Mouse (Mus musculus) thymus, adult 2 months (tissue): ENCODE measurements around the gene Fam174a. TPM values are rescaled to one million over a fixed set of nuclear protein-coding genes. Genes with fewer than 3 reads are reported as not detected.

Experiments
- DNase-seq: peaks from one replicate; pipeline ENCODE4 v3.0.0; 2021
- H3K27ac ChIP-seq: fragments of 200-500 bp; 2 replicates; pipeline ENCODE4 v1.5.1; 2012; ENCODE audit warnings: low read length, control low read depth; ENCODE audit not compliant: control insufficient read depth, insufficient read depth
- H3K27me3 ChIP-seq: fragments of 200-500 bp; 2 replicates; pipeline ENCODE4 v1.6.1; 2012; ENCODE audit warnings: mild to moderate bottlenecking, low read length, moderate library complexity, mixed read lengths; ENCODE audit not compliant: control insufficient read depth, insufficient read depth
- H3K36me3 ChIP-seq: fragments of 200-500 bp; 2 replicates; pipeline ENCODE4 v1.6.1; 2012; ENCODE audit warnings: mild to moderate bottlenecking, low read length, moderate library complexity; ENCODE audit not compliant: control insufficient read depth, insufficient read depth
- H3K4me1 ChIP-seq: fragments of 200-500 bp; replicated peaks from 2 replicates; pipeline ENCODE4 v1.6.1; 2012; ENCODE audit warnings: low read length; ENCODE audit not compliant: control insufficient read depth, insufficient read depth
- H3K4me3 ChIP-seq: fragments of 200-500 bp; 2 replicates; pipeline ENCODE4 v1.5.1; 2012; ENCODE audit warnings: mild to moderate bottlenecking, low read length, control low read depth, moderate library complexity; ENCODE audit not compliant: control insufficient read depth, insufficient read depth
- CTCF ChIP-seq: fragments of 200-500 bp; IDR thresholded peaks from 2 replicates; pipeline ENCODE4 v1.5.1; 2012; ENCODE audit warnings: mild to moderate bottlenecking, control low read depth, low read length, moderate library complexity, borderline replicate concordance; ENCODE audit not compliant: control insufficient read depth, poor library complexity, insufficient read depth; ENCODE audit errors: extremely low read depth
- POLR2A ChIP-seq: fragments of 200-500 bp; IDR thresholded peaks from 2 replicates; pipeline ENCODE4 v1.6.1; 2012; ENCODE audit warnings: mild to moderate bottlenecking, low read length, control low read depth, moderate library complexity; ENCODE audit not compliant: control insufficient read depth, poor library complexity, insufficient read depth; ENCODE audit errors: extremely low read depth
- WGBS: fragments of 180-500 bp; shearing (Covaris S2); methylation state at CpG from one replicate; pipeline ENCODE4 v1.1.7; 2018; 5-methylcytosine and 5-hydroxymethylcytosine counted together
- polyA plus RNA-seq: library from polyadenylated mRNA; depleted of rRNA; stranded (reverse); fragments of >200 nt; gene quantifications from 2 replicates; pipeline ENCODE4 v1.2.3, GENCODE M21; 2012

Fam174a gene
- polyA plus RNA-seq, 1 experiment = 15.9 TPM

DNA sequence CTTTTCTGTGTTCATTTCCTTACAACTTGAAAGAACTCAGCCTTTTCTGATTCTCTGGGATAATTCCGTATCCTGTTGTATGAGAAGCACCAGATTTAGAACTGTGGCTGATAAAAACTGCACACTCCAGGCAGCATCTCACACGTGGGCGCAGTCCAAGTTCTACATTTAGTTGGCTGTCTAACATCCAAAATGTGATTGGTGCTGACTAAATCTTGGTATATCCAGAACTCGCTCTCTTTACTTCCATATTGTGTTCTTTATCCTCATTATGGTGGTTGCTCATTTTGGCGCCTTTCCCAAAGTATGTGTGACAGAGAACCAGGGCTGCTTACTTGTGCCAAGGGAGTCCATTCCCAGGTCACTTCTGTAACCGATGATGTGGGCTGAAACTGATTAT lies 2.6 kb downstream of the Fam174a start:
- Histone ChIP-seq H3K27ac (no peak overlapping the region), H3K4me1 (peaks cover 4% of the 10 kb centered on the region), H3K36me3 (no peaks in the 10 kb centered on the region), H3K27me3 (no peaks in the 10 kb centered on the region), H3K4me3 (no peak overlapping the region)
- 94% methylated on average over 6 of the region's 6 CpGs for WGBS
- no peak for TF ChIP-seq CTCF
- TF ChIP-seq POLR2A = no peak
- DNase-seq = no peak

- TF ChIP-seq POLR2A (no peak), CTCF (no peak)
- over 99% methylated on average over 2 of the region's 2 CpGs for WGBS
Observed at GRCm38 (mm10) chr1:95322219-95322618, 8.8 kb downstream of the Fam174a start.

GRCm38 (mm10) chr1:95323004-95323403 lies 9.6 kb downstream of the Fam174a start:
- H3K4me1 ChIP-seq = no peaks in the 10 kb centered on the region
- no peak for DNase-seq
- no peaks in the 10 kb centered on the region for H3K36me3 ChIP-seq
- H3K27ac ChIP-seq = no peak overlapping the region
- 78% methylated on average over 7 of the region's 7 CpGs for WGBS
- no peak overlapping the region for H3K4me3 ChIP-seq
- H3K27me3 ChIP-seq = no peaks in the 10 kb centered on the region
- TF ChIP-seq POLR2A = no peak
- no peak for TF ChIP-seq CTCF

More at GRCm38 (mm10) chr1:95322219-95322618, 8.8 kb downstream of the Fam174a start:
- Histone ChIP-seq H3K4me3 (no peak overlapping the region), H3K27me3 (no peaks in the 10 kb centered on the region), H3K27ac (no peak overlapping the region), H3K36me3 (no peaks in the 10 kb centered on the region), H3K4me1 (no peaks in the 10 kb centered on the region)
- no peak for DNase-seq

DNA sequence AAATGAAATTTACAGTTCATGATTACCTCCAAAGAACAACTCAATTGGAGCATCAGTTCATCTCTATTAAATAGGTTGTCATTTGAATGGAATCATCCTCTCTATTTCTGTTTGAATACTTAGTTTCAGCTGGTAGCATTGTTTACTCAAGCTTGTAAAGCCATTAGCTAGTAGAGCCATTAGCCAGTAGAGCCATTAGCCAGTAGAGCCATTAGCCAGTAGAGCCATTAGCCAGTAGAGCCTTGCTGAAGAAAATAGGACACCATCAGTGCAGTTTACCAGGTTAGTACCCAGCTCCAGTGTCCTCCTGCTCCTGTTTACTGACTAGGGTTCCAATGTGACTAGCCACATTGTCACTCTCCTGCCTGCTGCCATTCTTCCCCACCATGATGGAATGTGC lies 13.4 kb downstream of the Fam174a start:
- H3K27me3 ChIP-seq = no peaks in the 10 kb centered on the region
- no peak for TF ChIP-seq CTCF
- TF ChIP-seq POLR2A = no peak
- no peak for DNase-seq
- no peaks in the 10 kb centered on the region for H3K36me3 ChIP-seq
- H3K4me3 ChIP-seq = no peak overlapping the region
- H3K27ac ChIP-seq = no peak overlapping the region
- H3K4me1 ChIP-seq = no peaks in the 10 kb centered on the region

- TF ChIP-seq POLR2A (no peak), CTCF (no peak)
Observed at GRCm38 (mm10) chr1:95339618-95340017, 26.2 kb downstream of the Fam174a start.

GRCm38 (mm10) chr1:95342242-95342641 lies 28.8 kb downstream of the Fam174a start:
- Histone ChIP-seq H3K4me3 (no peak overlapping the region), H3K4me1 (no peaks in the 10 kb centered on the region), H3K27me3 (no peaks in the 10 kb centered on the region), H3K27ac (no peak overlapping the region), H3K36me3 (no peaks in the 10 kb centered on the region)
- no peak for TF ChIP-seq POLR2A
- no peak for TF ChIP-seq CTCF
- no peak for DNase-seq

More at GRCm38 (mm10) chr1:95339618-95340017, 26.2 kb downstream of the Fam174a start:
- H3K4me3 ChIP-seq = no peak overlapping the region
- no peaks in the 10 kb centered on the region for H3K4me1 ChIP-seq
- no peaks in the 10 kb centered on the region for H3K27me3 ChIP-seq
- no peaks in the 10 kb centered on the region for H3K36me3 ChIP-seq
- no peak overlapping the region for H3K27ac ChIP-seq
- DNase-seq = no peak
